Comparison of ENCODE assay signal across 8 mouse cellular contexts in the genomic region with DNA sequence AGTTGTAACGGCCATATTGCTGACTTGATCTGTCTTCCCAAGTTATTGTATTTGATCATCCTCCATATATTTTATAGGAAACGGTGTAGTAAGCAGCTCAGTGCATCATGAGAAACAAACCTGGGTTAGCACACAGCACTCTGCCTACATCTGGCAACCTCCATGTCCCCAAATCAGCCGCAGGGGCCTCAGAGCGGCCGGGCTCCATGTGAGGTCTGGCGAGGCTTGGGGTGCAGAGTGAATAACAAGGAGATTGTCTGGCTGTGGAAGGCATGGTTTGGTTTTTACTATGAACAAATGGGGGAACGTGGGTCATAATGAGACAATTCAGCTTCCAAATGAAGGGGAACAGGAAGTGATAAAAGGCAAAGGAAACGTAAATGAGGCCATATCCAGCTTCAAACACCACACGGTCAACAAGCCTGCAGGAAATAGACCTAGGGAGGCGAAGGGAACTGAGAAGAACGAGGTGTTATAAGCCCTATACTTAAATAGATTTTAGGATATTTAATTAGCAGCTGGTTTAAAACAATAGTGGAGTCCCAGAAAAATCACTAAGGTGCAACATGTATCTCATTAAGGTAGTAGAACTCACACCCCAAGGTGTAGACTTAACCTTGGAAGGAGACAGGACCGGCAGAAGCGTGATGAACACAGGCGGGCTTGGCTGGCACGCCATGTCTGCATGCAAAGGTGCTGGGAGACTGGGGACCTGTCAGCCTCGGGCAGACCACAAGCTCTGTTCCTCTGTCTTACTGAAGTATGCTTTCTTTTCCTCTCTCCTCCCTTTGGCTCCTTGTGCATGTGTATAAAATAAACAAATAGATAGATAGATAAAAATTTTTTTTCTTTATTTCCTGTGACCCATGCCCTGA. TPM values are rescaled to one million over a fixed set of nuclear protein-coding genes. Genes with fewer than 3 reads are reported as not detected.
DNase-seq lines count a peak whose midpoint lies in the region; ATAC-seq and TF ChIP-seq lines count a peak whose summit lies in the region.

No protein-coding gene starts in this region.

- TF ChIP-seq CTCF in heart, postnatal 0 days (IDR thresholded peaks at IDR 0.05; ENCODE audit: low read depth) = no peak
- no peak for TF ChIP-seq CTCF in cerebellum, adult 2 months (IDR thresholded peaks at IDR 0.05; ENCODE audit: borderline replicate concordance, insufficient read depth, low read depth, low read length)

- peak overlapping the region; percentile 43 for H3K4me3 ChIP-seq in heart, postnatal 0 days (ENCODE audit: low read depth, low read length)
- no peak overlapping the region for H3K4me3 ChIP-seq in embryonic facial prominence, embryonic 11.5 days (ENCODE audit: low read depth, low read length)
- H3K4me3 ChIP-seq in intestine, embryonic 14.5 days (ENCODE audit: low read depth, low read length) = peak overlapping the region; percentile 24; the same call in 1 of the 2 replicates
- peak overlapping the region; percentile 29 for H3K4me3 ChIP-seq in midbrain, embryonic 16.5 days (ENCODE audit: low read depth, low read length)
- no peak overlapping the region for H3K4me3 ChIP-seq in cerebellum, adult 2 months (replicated peaks; ENCODE audit: insufficient read depth, low read depth, low read length)

- H3K27ac ChIP-seq in heart, postnatal 0 days (ENCODE audit: low read depth) = no peak overlapping the region
- no peak overlapping the region for H3K27ac ChIP-seq in embryonic facial prominence, embryonic 11.5 days (replicated peaks; ENCODE audit: low read depth, low read length)
- H3K27ac ChIP-seq in intestine, embryonic 14.5 days (ENCODE audit: low read depth) = no peak overlapping the region
- no peak overlapping the region for H3K27ac ChIP-seq in midbrain, embryonic 16.5 days (ENCODE audit: low read length)
- no peak overlapping the region for H3K27ac ChIP-seq in cerebellum, adult 2 months (ENCODE audit: insufficient read depth, low read length)

- TF ChIP-seq POLR2A in cerebellum, adult 2 months (IDR thresholded peaks at IDR 0.05; ENCODE audit: borderline replicate concordance, insufficient read depth, low read length) = no peak

- no peak for DNase-seq in heart, postnatal 0 days (ENCODE audit: low spot score)
- DNase-seq in heart, postnatal 25 days (ENCODE audit: low spot score) = no peak
- DNase-seq in embryonic facial prominence, embryonic 11.5 days (ENCODE audit: low spot score) = no peak
- DNase-seq in intestine, embryonic 14.5 days (ENCODE audit: low spot score) = peak; percentile 55
- no peak for DNase-seq in natural killer cell, adult 2 months (ENCODE audit: low spot score in 2 of 2)
- DNase-seq in layer of hippocampus, adult 9-11 months = no peak
- DNase-seq in cerebellum, adult 2 months = no peak

- no peak for TF ChIP-seq EP300 in heart, postnatal 0 days (IDR thresholded peaks at IDR 0.05; ENCODE audit: low read depth)

- intact Hi-C loops in heart, postnatal 25 days (cut with DNase I) = no loop called here

- no peaks in the 10 kb centered on the region for H3K27me3 ChIP-seq in heart, postnatal 0 days (ENCODE audit: control insufficient read depth, insufficient read depth, low read length)
- H3K27me3 ChIP-seq in embryonic facial prominence, embryonic 11.5 days (ENCODE audit: control insufficient read depth, insufficient read depth, low read length) = no peaks in the 10 kb centered on the region; the same call in 1 of the 2 replicates
- H3K27me3 ChIP-seq in intestine, embryonic 14.5 days (replicated peaks; ENCODE audit: control insufficient read depth, insufficient read depth, low read length) = no peaks in the 10 kb centered on the region
- no peaks in the 10 kb centered on the region for H3K27me3 ChIP-seq in midbrain, embryonic 16.5 days (ENCODE audit: control insufficient read depth, insufficient read depth, low read depth, low read length)
- no peaks in the 10 kb centered on the region for H3K27me3 ChIP-seq in cerebellum, adult 2 months (ENCODE audit: control insufficient read depth, insufficient read depth, low read length)

- ATAC-seq in heart, postnatal 0 days (ENCODE audit: insufficient read depth, low read depth) = 0 out of 2 replicates have a peak, but pooled peaks have one; percentile 27
- no peak for ATAC-seq in embryonic facial prominence, embryonic 11.5 days (replicated peaks; ENCODE audit: insufficient number of reproducible peaks, low FRiP score, low TSS enrichment, low read depth)
- ATAC-seq in intestine, embryonic 14.5 days (replicated peaks; ENCODE audit: low FRiP score, low TSS enrichment, low read depth) = no peak; the same call in 1 of the 2 replicates
- no peak for ATAC-seq in midbrain, embryonic 16.5 days

- peak overlapping the region; percentile 78 for H3K4me2 ChIP-seq in heart, postnatal 0 days (ENCODE audit: low read depth, low read length)
- peak overlapping the region; percentile 64; the same call in 1 of the 2 replicates for H3K4me2 ChIP-seq in embryonic facial prominence, embryonic 11.5 days (ENCODE audit: low read depth, low read length)
- peak overlapping the region; percentile 53 for H3K4me2 ChIP-seq in intestine, embryonic 14.5 days (ENCODE audit: low read length)
- peak overlapping the region; percentile 58 for H3K4me2 ChIP-seq in midbrain, embryonic 16.5 days (ENCODE audit: low read length)

- WGBS in heart, postnatal 0 days = 31% methylated on average over 16 of the region's 16 CpGs
- WGBS in embryonic facial prominence, embryonic 11.5 days = 24% methylated on average over 16 of the region's 16 CpGs
- WGBS in intestine, embryonic 14.5 days = 34% methylated on average over 16 of the region's 16 CpGs
- 29% methylated on average over 16 of the region's 16 CpGs for WGBS in midbrain, embryonic 16.5 days
- 40% methylated on average over 16 of the region's 16 CpGs for WGBS in cerebellum, adult 2 months

- peaks cover 12% of the 10 kb centered on the region; the same call in 1 of the 2 replicates for H3K4me1 ChIP-seq in heart, postnatal 0 days (ENCODE audit: control insufficient read depth, insufficient read depth)
- H3K4me1 ChIP-seq in embryonic facial prominence, embryonic 11.5 days (ENCODE audit: control insufficient read depth, insufficient read depth, low read length) = no peaks in the 10 kb centered on the region
- H3K4me1 ChIP-seq in intestine, embryonic 14.5 days (replicated peaks; ENCODE audit: control insufficient read depth, insufficient read depth, low read length) = peaks cover 10% of the 10 kb centered on the region
- peaks cover 9% of the 10 kb centered on the region for H3K4me1 ChIP-seq in midbrain, embryonic 16.5 days (ENCODE audit: control insufficient read depth, insufficient read depth, low read length)
- H3K4me1 ChIP-seq in cerebellum, adult 2 months (ENCODE audit: control insufficient read depth, insufficient read depth, low read length) = no peaks in the 10 kb centered on the region

- no peaks in the 10 kb centered on the region for H3K36me3 ChIP-seq in heart, postnatal 0 days (replicated peaks; ENCODE audit: control insufficient read depth, insufficient read depth, low read length)
- H3K36me3 ChIP-seq in embryonic facial prominence, embryonic 11.5 days (replicated peaks; ENCODE audit: control insufficient read depth, insufficient read depth, low read depth, low read length) = no peaks in the 10 kb centered on the region
- no peaks in the 10 kb centered on the region for H3K36me3 ChIP-seq in intestine, embryonic 14.5 days (ENCODE audit: control insufficient read depth, insufficient read depth, low read length)
- no peaks in the 10 kb centered on the region for H3K36me3 ChIP-seq in midbrain, embryonic 16.5 days (ENCODE audit: control insufficient read depth, insufficient read depth, low read length)

- peak overlapping the region; percentile 46; the same call in 1 of the 2 replicates for H3K9ac ChIP-seq in heart, postnatal 0 days (replicated peaks; ENCODE audit: low read depth, low read length)
- no peak overlapping the region for H3K9ac ChIP-seq in embryonic facial prominence, embryonic 11.5 days (replicated peaks; ENCODE audit: low read length)
- peak overlapping the region; percentile 23; the same call in 1 of the 2 replicates for H3K9ac ChIP-seq in intestine, embryonic 14.5 days (ENCODE audit: low read length)
- H3K9ac ChIP-seq in midbrain, embryonic 16.5 days (ENCODE audit: low read depth, low read length) = no peak overlapping the region

- no peaks in the 10 kb centered on the region for H3K9me3 ChIP-seq in heart, postnatal 0 days (replicated peaks; ENCODE audit: control insufficient read depth, low read length)
- no peaks in the 10 kb centered on the region for H3K9me3 ChIP-seq in embryonic facial prominence, embryonic 11.5 days (replicated peaks; ENCODE audit: control insufficient read depth, low read length)
- H3K9me3 ChIP-seq in intestine, embryonic 14.5 days (ENCODE audit: control insufficient read depth, low read length) = no peaks in the 10 kb centered on the region
- H3K9me3 ChIP-seq in midbrain, embryonic 16.5 days (replicated peaks; ENCODE audit: control insufficient read depth, low read length, poor library complexity, severe bottlenecking) = no peaks in the 10 kb centered on the region

RNA-seq across cellular contexts. Expression of a gene that starts 11.1 kb away (rescaled TPM):
- total RNA-seq in heart, postnatal 0 days (2014; rRNA removed; ENCODE audit: low replicate concordance) = 88.7 and 119 TPM in 2 replicates
- polyA plus RNA-seq in heart, postnatal 0 days (2015; fragmentation: Nextera tagmentation; extraction: Ambion mirVana) = 0.34 and 0.37 TPM in 2 replicates
- total RNA-seq in heart, postnatal 25 days (2021) = 10 to 100 TPM in 1 of 2 experiments, 1 to 10 TPM in 1; 8.3 to 11.5 TPM
- polyA plus RNA-seq in embryonic facial prominence, embryonic 11.5 days (2014; fragmentation: Nextera tagmentation; extraction: Ambion mirVana) = 0.46 and 0.56 TPM in 2 replicates
- 1.3 and 2.2 TPM in 2 replicates for polyA plus RNA-seq in intestine, embryonic 14.5 days (2014; fragmentation: Nextera tagmentation; extraction: Ambion mirVana)
- 0.68 and 0.70 TPM in 2 replicates for polyA plus RNA-seq in midbrain, embryonic 16.5 days (2015; fragmentation: Nextera tagmentation; extraction: Ambion mirVana)
- polyA plus RNA-seq in cerebellum, adult 2 months (2012; rRNA removed) = 0.62 and 1.0 TPM in 2 replicates

RNA-seq across cellular contexts. Expression of a gene that starts 11.6 kb away (rescaled TPM):
- total RNA-seq in heart, postnatal 0 days (2014; rRNA removed; ENCODE audit: low replicate concordance) = not detected in 2 replicates
- polyA plus RNA-seq in heart, postnatal 0 days (2015; fragmentation: Nextera tagmentation; extraction: Ambion mirVana) = not detected in 2 replicates
- total RNA-seq in heart, postnatal 25 days (2021) = not detected
- 0.14 and 0.29 TPM in 2 replicates for polyA plus RNA-seq in embryonic facial prominence, embryonic 11.5 days (2014; fragmentation: Nextera tagmentation; extraction: Ambion mirVana)
- 62.1 and 63.7 TPM in 2 replicates for polyA plus RNA-seq in intestine, embryonic 14.5 days (2014; fragmentation: Nextera tagmentation; extraction: Ambion mirVana)
- 0.69 and 0.71 TPM in 2 replicates for polyA plus RNA-seq in midbrain, embryonic 16.5 days (2015; fragmentation: Nextera tagmentation; extraction: Ambion mirVana)
- polyA plus RNA-seq in cerebellum, adult 2 months (2012; rRNA removed) = 0.10 TPM in 2 replicates

RNA-seq across cellular contexts. Expression of a gene that starts 14.9 kb away (rescaled TPM):
- 13.1 and 19.3 TPM in 2 replicates for total RNA-seq in heart, postnatal 0 days (2014; rRNA removed; ENCODE audit: low replicate concordance)
- 88.8 and 88.9 TPM in 2 replicates for polyA plus RNA-seq in heart, postnatal 0 days (2015; fragmentation: Nextera tagmentation; extraction: Ambion mirVana)
- 10 to 100 TPM; 28.3 to 33.9 TPM for total RNA-seq in heart, postnatal 25 days (2021)
- polyA plus RNA-seq in embryonic facial prominence, embryonic 11.5 days (2014; fragmentation: Nextera tagmentation; extraction: Ambion mirVana) = 87.8 and 89.1 TPM in 2 replicates
- polyA plus RNA-seq in intestine, embryonic 14.5 days (2014; fragmentation: Nextera tagmentation; extraction: Ambion mirVana) = 152 and 182 TPM in 2 replicates
- 106 and 119 TPM in 2 replicates for polyA plus RNA-seq in midbrain, embryonic 16.5 days (2015; fragmentation: Nextera tagmentation; extraction: Ambion mirVana)
- 74.1 and 88.9 TPM in 2 replicates for polyA plus RNA-seq in cerebellum, adult 2 months (2012; rRNA removed)

RNA-seq across cellular contexts. Expression of a gene that starts 34.3 kb away (rescaled TPM):
- total RNA-seq in heart, postnatal 0 days (2014; rRNA removed; ENCODE audit: low replicate concordance) = 0.04 and 0.43 TPM in 2 replicates
- 1.4 and 2.5 TPM in 2 replicates for polyA plus RNA-seq in heart, postnatal 0 days (2015; fragmentation: Nextera tagmentation; extraction: Ambion mirVana)
- total RNA-seq in heart, postnatal 25 days (2021) = 1 to 10 TPM in 1 of 2 experiments, under 1 TPM in 1; 0.62 to 2.0 TPM
- 0.96 and 1.1 TPM in 2 replicates for polyA plus RNA-seq in embryonic facial prominence, embryonic 11.5 days (2014; fragmentation: Nextera tagmentation; extraction: Ambion mirVana)
- 1.1 and 1.7 TPM in 2 replicates for polyA plus RNA-seq in intestine, embryonic 14.5 days (2014; fragmentation: Nextera tagmentation; extraction: Ambion mirVana)
- 0.85 and 1.1 TPM in 2 replicates for polyA plus RNA-seq in midbrain, embryonic 16.5 days (2015; fragmentation: Nextera tagmentation; extraction: Ambion mirVana)
- 0.38 and 0.74 TPM in 2 replicates for polyA plus RNA-seq in cerebellum, adult 2 months (2012; rRNA removed)

RNA-seq across cellular contexts. Expression of a gene that starts 34.9 kb away (rescaled TPM):
- 28.2 and 37.7 TPM in 2 replicates for total RNA-seq in heart, postnatal 0 days (2014; rRNA removed; ENCODE audit: low replicate concordance)
- polyA plus RNA-seq in heart, postnatal 0 days (2015; fragmentation: Nextera tagmentation; extraction: Ambion mirVana) = 51.1 and 52.7 TPM in 2 replicates
- 10 to 100 TPM; 57.0 to 63.3 TPM for total RNA-seq in heart, postnatal 25 days (2021)
- polyA plus RNA-seq in embryonic facial prominence, embryonic 11.5 days (2014; fragmentation: Nextera tagmentation; extraction: Ambion mirVana) = 140 and 146 TPM in 2 replicates
- polyA plus RNA-seq in intestine, embryonic 14.5 days (2014; fragmentation: Nextera tagmentation; extraction: Ambion mirVana) = 113 TPM in 2 replicates
- polyA plus RNA-seq in midbrain, embryonic 16.5 days (2015; fragmentation: Nextera tagmentation; extraction: Ambion mirVana) = 74.2 and 80.5 TPM in 2 replicates
- polyA plus RNA-seq in cerebellum, adult 2 months (2012; rRNA removed) = 57.0 and 68.4 TPM in 2 replicates

Comparison
In these comparisons a context has a peak if more than half of its experiments do, and no peak if none do; other contexts are left out.
1. H3K4me3 ChIP-seq: peak in heart, postnatal 0 days (single experiment), intestine, embryonic 14.5 days (single experiment) and midbrain, embryonic 16.5 days (single experiment); none in embryonic facial prominence, embryonic 11.5 days (single experiment) and cerebellum, adult 2 months (single experiment).
2. H3K9ac ChIP-seq: peak in heart, postnatal 0 days (single experiment) and intestine, embryonic 14.5 days (single experiment); none in embryonic facial prominence, embryonic 11.5 days (single experiment) and midbrain, embryonic 16.5 days (single experiment).
3. RNA of a gene that starts 11.6 kb away (polyA plus RNA-seq): 62.1 to 63.7 TPM in intestine, embryonic 14.5 days; 0.69 to 0.71 TPM in midbrain, embryonic 16.5 days, 0.14 to 0.29 TPM in embryonic facial prominence, embryonic 11.5 days, 0.10 TPM in cerebellum, adult 2 months and not detected in heart, postnatal 0 days; every median in the first group is over 10 times any median in the second.
4. Peak in every context shown above with its lines, with median percentiles within 50 percentile points of each other: H3K4me2 ChIP-seq.